Mouse (Mus musculus): Measurements from ENCODE around the gene Tex2. TPM values are rescaled to one million over a fixed set of nuclear protein-coding genes. Genes with fewer than 3 reads are reported as not detected.
A peak's percentile ranks its signal among the peaks of the same experiment; 100 is the strongest.
"Not testable (repeated sequence)": the region's sequence is repeated elsewhere in the genome, so short reads cannot be mapped to it uniquely, and the experiment has no call there.

The Tex2 gene
- 5.6 and 7.5 TPM in 2 replicates for polyA plus RNA-seq (2016; fragmentation: Nextera tagmentation; extraction: Ambion mirVana)

DNA sequence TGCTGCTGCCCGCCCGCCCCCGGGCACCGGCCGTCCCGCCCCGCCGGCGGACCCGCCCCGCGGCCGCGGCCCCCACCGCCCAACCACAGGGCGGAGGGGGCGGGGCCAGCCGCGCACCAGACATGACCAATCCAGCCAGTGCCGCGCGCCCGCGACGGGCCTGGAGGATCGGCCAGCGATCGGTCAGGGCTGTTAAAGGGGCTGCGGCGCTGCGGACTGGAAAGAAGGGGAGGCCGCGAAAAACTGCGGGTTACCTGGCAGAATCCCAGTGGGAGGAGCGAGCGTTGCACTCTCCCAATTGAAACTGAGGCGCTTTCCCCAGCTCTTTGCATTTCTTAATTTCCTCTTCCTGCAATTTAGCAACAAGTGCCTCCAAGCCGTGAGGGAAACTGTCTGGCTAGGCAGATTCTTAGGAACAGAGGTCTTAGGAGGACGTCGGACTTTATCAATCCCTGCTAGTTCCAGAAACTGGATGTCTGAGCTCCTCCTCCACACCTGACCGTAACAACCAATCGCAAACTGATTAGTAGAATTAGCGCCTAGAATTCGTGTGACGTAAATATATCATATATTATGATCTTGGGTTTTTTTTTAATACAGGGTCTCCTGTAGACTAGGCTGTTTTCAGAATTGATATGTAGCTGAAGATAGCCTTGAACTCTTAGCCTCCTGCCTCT lies at the start of gene Tex2:
TSS of gene Tex2 (minus strand) at position 463 of the 677 bp plus-strand sequence.
- Histone ChIP-seq H3K36me3 (no peaks in the 10 kb centered on the region), H3K4me3 (peak within 1 kb of the TSS; percentile 94), H3K4me1 (peaks cover 24% of the 10 kb centered on the region), H3K27me3 (ENCODE audit: low read depth, poor library complexity, severe bottlenecking) (peaks cover 13% of the 10 kb centered on the region), H3K9me3 (replicated peaks) (no peaks in the 10 kb centered on the region), H3K27ac (replicated peaks) (peak within 1 kb of the TSS; percentile 77)
- WGBS: under 1% methylated on average over 44 of the region's 45 CpGs
- DNase-seq (ENCODE audit: low spot score): peak; percentile 93

DNA sequence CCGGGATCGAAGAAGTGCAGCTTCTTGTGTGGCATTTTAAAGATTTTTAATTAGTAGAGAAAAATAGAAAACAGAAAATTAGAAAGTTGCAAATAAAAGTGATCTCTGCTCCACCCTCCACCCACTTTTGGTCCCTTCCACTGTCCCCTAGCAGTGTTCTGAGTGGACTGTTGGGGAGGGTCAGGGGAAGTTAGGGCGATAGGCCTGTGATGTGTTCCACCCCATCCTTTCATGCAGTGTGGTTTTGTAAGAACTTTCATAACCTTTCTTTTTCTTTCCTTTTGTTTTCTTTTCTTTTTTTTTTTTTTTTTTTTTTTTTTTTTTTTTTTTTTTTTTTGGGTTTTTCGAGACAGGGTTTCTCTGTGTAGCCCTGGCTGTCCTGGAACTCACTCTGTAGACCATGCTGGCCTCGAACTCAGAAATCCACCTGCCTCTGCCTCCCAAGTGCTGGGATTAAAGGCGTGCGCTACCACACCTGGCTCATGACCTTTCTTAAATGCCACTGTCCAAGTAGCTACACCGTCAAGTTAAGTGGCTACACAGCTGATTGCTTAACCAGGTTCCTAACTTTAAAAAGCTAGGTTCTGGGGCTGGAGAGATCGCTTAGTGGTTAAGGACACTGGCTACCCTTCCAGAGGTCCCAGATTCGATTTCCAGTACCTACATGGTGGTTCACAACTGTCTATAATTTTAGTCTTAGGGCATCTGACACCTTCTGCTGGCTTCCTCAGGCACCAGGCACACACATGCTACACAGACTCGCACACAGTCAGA lies 49.6 kb upstream of the Tex2 start:
- Histone ChIP-seq H3K27ac (replicated peaks) (no peak overlapping the region), H3K4me1 (peaks cover 49% of the 10 kb centered on the region), H3K36me3 (no peaks in the 10 kb centered on the region), H3K4me3 (no peak overlapping the region), H3K27me3 (ENCODE audit: low read depth, poor library complexity, severe bottlenecking) (no peaks in the 10 kb centered on the region), H3K9me3 (replicated peaks) (no peaks in the 10 kb centered on the region)
- WGBS: 90% methylated on average over 10 of the region's 11 CpGs
- no peak for DNase-seq (ENCODE audit: low spot score)

DNA sequence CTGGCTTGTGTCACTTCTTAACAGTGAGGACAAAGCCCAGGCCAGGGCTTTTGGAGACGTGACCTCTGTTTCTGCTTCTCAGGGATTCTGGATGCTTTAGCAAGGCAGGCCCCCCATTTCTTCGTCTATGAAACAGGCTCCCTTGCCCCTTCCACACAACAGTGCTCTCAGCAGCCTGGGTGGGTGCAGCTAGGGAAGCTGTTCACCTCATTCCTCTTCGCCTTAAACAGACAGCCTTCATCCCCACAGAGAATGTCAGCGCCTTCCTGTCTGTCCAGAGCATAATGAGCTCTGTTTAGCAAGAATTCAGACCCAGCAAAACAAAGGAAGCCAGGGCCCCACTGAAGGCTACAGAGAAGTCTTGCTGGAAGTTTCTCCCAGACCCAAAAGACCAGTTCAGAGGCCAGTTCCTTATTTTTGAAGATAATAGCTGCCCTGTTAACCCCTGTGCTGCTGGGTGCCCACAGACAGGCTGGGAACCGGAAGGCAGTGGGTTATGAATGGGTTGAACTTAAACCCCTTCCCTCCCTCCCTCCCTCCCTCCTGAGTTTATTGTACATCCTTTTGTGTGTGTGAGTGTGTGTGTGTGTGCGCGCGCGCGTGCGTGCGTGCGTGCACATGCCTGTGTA lies 47.3 kb upstream of the Tex2 start:
- no peaks in the 10 kb centered on the region for H3K36me3 ChIP-seq
- no peaks in the 10 kb centered on the region for H3K9me3 ChIP-seq (replicated peaks)
- DNase-seq (ENCODE audit: low spot score): peak; percentile 35
- H3K27me3 ChIP-seq (ENCODE audit: low read depth, poor library complexity, severe bottlenecking): no peaks in the 10 kb centered on the region
- H3K4me3 ChIP-seq: no peak overlapping the region
- WGBS: 70% methylated on average over 13 of the region's 13 CpGs
- H3K27ac ChIP-seq (replicated peaks): peak overlapping the region; percentile 84
- H3K4me1 ChIP-seq: peaks cover 51% of the 10 kb centered on the region

DNA sequence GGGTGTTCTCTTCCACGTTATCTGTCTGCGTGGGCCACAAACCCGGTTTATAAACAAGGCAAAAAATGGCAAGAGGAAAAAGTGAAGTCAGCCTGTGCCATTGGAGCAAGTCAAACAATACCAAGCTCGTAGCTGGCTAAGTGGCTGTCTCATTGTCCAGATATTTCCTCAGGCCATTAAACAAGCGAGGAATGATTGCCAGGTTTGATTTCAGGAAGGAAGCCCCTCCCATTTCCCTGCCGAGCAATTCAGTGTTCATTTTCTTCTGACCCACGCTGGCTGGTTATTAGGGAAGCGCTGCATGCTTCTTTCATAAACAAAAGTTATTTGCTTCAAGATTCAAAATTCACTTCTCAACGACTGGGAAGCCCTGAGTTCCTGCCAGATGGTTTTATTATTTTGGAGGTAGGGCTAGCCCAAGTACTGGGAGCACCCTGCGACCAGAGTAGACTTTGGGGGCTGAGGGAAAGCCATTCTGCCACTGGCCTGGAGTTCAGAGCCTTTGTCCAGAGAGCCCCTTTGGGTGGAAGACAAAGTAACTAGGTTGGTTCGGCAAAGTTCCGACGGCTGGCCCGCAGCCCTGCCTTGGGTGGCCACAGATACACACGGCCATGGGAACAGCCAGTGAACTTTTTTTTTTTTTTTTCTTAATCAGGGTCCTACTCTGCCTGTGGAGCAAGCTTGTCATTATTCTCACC lies 46.5 kb upstream of the Tex2 start:
- Histone ChIP-seq H3K4me1 (peaks cover 50% of the 10 kb centered on the region), H3K4me3 (no peak overlapping the region), H3K27me3 (ENCODE audit: low read depth, poor library complexity, severe bottlenecking) (no peaks in the 10 kb centered on the region), H3K36me3 (no peaks in the 10 kb centered on the region), H3K27ac (replicated peaks) (peak overlapping the region; percentile 84), H3K9me3 (replicated peaks) (no peaks in the 10 kb centered on the region)
- WGBS: 67% methylated on average over 15 of the region's 15 CpGs
- no peak for DNase-seq (ENCODE audit: low spot score)

DNA sequence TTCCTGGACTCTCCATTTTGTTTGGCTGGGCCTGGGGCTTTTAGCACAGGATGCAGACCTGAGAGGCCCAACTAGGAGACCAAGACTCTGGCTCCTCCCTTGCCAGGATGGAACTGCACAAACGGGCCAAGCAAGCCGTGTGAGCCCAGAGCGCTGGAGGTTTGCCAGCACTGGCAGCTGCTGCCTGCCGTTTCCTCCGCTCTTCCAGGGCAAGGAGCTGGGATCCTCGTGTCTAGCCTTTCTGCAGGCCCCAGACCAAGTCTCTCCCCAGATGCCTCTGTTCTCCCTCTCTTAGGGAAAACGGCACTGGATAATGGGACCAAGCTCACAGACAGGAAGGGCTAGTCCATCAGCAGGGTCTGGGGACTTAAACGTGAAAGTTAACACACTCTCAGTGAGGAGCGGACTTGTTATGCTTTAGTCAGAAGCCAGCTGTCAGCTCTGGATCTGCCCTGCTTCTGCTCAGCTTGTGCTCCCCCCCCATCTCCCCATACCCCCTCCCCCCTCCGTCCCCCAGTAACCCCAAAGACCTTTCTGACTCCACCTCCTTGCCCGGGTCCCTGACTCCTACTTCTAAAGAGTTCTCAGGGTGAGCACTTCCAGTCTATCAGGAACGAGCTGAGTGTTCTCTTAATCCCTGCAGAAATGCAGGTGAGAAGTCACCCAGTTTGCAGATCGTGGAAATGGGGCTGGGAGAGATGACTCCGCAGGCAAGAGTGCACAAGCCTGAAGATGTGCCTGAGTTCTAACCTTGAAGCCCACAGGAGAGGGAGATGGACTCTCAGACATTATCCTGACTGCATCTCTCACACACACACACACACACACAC lies 45.0 kb upstream of the Tex2 start:
- H3K36me3 ChIP-seq: no peaks in the 10 kb centered on the region
- H3K9me3 ChIP-seq (replicated peaks): no peaks in the 10 kb centered on the region
- H3K27me3 ChIP-seq (ENCODE audit: low read depth, poor library complexity, severe bottlenecking): no peaks in the 10 kb centered on the region
- no peak overlapping the region for H3K4me3 ChIP-seq
- no peak for DNase-seq (ENCODE audit: low spot score)
- peaks cover 37% of the 10 kb centered on the region for H3K4me1 ChIP-seq
- WGBS: 31% methylated on average over 14 of the region's 14 CpGs
- peak overlapping the region; percentile 61 for H3K27ac ChIP-seq (replicated peaks)

DNA sequence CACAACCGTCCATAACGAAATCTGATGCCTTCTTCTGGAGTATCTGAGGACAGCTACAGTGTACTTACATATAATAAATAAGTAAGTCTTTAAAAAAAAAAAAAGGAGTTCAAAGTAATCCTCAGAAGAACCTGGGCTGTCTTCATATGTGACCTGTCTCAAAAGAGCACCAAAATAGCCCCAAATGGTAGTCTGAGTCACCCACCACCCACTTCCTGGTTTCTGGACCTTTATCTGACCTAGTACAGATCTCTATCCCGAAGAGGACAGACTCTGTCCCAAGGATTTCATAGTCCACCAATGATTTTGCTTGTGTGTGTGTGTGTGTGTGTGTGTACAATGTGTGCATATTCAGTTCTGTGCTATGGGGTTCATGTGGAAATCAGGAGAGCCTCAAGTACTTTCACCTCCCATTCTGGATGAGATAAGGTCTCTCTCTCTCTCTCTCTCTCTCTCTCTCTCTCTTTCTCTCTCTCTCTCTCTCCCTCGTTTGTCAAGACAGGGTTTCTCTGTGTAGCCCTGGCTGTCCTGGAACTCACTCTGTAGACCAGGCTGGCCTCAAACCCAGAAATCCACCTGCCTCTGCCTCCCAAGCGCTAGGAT lies 43.8 kb upstream of the Tex2 start:
- H3K4me1 ChIP-seq: peaks cover 37% of the 10 kb centered on the region
- not testable (repeated sequence) for H3K36me3 ChIP-seq; H3K27ac ChIP-seq (replicated peaks); H3K9me3 ChIP-seq (replicated peaks); DNase-seq (ENCODE audit: low spot score); H3K4me3 ChIP-seq; H3K27me3 ChIP-seq (ENCODE audit: low read depth, poor library complexity, severe bottlenecking)
- WGBS: 91% methylated on average over 5 of the region's 5 CpGs

DNA sequence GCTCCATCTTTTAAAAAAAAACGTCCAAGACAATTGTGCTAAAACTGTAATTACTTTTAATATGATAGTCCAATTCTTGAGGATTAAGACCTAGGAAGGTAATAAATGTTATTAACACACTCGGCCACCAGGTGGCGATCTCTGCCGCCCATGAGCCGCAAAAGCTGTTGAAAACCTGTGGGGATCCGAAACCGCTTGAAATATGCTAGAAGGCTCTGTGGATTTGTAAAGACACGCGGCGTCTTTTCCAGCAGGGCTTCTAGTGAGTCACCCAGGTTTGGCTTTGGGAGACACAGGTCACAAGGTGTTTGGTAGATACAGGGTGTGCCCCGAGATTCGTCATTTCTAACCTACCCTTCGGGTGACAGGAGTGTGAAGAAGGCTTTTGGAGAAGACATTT lies 35.1 kb upstream of the Tex2 start:
- Histone ChIP-seq H3K9me3 (replicated peaks) (no peaks in the 10 kb centered on the region), H3K27ac (replicated peaks) (no peak overlapping the region), H3K4me3 (no peak overlapping the region), H3K27me3 (ENCODE audit: low read depth, poor library complexity, severe bottlenecking) (no peaks in the 10 kb centered on the region), H3K4me1 (0 out of 2 replicates have a peak, but pooled peaks cover 2% of the 10 kb centered on the region), H3K36me3 (no peaks in the 10 kb centered on the region)
- DNase-seq (ENCODE audit: low spot score): peak; percentile 72
- 29% methylated on average over 13 of the region's 13 CpGs for WGBS

DNA sequence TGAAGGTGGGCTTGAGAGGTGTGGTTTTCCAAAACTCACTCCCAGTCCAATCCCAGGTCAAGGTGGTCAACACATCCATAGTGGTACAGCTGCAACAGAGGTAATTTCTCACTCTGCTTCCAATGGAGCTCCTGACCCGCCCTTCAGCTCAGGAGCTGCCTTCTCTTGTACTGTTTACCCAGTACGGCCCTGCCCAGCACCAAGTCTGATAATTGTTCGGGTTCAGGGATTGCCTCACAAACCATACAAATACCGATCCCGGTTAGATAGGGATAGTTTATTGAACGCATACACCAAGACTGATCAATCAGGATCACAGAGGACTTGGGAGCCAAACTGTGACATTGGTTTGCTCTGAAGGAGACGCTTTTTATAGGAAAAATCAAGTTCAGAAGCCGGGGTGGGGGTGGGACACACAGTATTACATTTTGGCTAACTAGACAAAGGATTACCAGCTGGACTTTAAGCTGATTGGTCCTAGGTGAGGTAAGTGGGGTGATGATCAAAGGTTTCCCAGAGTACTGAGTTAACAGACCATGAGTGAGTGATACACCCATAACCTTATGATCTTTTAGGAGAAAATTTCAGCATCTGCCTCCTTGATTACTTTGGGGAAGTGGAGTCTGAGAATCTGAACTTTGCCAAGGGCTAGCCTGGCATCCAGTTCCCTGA lies 29.9 kb upstream of the Tex2 start:
- Histone ChIP-seq H3K4me3 (no peak overlapping the region), H3K27me3 (ENCODE audit: low read depth, poor library complexity, severe bottlenecking) (peaks cover 24% of the 10 kb centered on the region), H3K36me3 (no peaks in the 10 kb centered on the region), H3K4me1 (peaks cover 25% of the 10 kb centered on the region), H3K27ac (replicated peaks) (no peak overlapping the region), H3K9me3 (replicated peaks) (no peaks in the 10 kb centered on the region)
- DNase-seq (ENCODE audit: low spot score): no peak
- WGBS: 79% methylated on average over 8 of the region's 8 CpGs

DNA sequence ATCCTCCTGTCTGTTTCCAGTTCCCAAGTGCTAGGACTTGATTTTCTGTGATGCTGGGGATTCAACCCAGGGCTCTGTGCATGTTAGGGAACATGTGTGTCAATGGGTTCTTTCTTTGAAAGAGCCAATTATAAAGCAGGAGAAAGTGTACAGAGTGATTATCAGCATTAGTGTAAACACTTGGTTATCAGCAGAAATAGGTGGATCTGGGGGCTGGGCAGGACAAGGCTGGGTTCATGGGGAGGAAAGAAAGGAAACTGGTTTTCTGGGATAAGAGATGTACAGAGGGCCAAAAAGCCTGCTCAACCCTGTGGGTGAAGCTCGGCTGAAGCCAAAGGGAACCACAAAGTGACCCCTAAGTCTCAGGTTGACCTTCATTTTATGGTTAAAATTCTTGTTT lies 28.4 kb upstream of the Tex2 start:
- H3K4me1 ChIP-seq: peaks cover 34% of the 10 kb centered on the region
- WGBS: 83% methylated on average over 1 of the region's 1 CpGs
- DNase-seq (ENCODE audit: low spot score): no peak

DNA sequence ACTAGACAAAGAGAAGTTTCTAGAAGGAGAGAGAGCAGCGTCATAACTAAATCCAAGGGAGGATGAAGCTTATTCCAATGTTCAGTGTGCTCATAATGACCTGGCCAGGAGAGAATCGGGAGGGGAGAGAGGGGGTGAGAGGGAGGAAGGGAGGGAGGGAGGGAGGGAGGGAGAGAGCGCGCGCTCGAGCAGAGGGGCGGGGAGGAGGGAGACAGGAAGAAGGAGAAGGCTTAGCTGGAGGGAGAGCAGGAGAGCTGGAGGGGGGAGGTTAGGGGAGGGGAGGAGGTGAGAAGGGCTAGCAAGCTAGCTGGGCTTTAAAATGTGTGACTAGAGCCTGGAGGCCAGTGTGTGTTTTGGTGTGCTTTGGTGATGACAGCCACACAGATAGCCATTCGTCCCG lies 26.8 kb upstream of the Tex2 start:
- 20% methylated on average over 9 of the region's 9 CpGs for WGBS
- Histone ChIP-seq H3K27ac (replicated peaks) (no peak overlapping the region), H3K9me3 (replicated peaks) (no peaks in the 10 kb centered on the region), H3K36me3 (no peaks in the 10 kb centered on the region), H3K27me3 (ENCODE audit: low read depth, poor library complexity, severe bottlenecking) (peaks cover 28% of the 10 kb centered on the region), H3K4me3 (no peak overlapping the region), H3K4me1 (peaks cover 34% of the 10 kb centered on the region)
- DNase-seq (ENCODE audit: low spot score): no peak

More for the DNA sequence above, 28.4 kb upstream of the Tex2 start:
- Histone ChIP-seq H3K27ac (replicated peaks) (no peak overlapping the region), H3K9me3 (replicated peaks) (no peaks in the 10 kb centered on the region), H3K27me3 (ENCODE audit: low read depth, poor library complexity, severe bottlenecking) (peaks cover 28% of the 10 kb centered on the region), H3K36me3 (no peaks in the 10 kb centered on the region), H3K4me3 (no peak overlapping the region)

DNA sequence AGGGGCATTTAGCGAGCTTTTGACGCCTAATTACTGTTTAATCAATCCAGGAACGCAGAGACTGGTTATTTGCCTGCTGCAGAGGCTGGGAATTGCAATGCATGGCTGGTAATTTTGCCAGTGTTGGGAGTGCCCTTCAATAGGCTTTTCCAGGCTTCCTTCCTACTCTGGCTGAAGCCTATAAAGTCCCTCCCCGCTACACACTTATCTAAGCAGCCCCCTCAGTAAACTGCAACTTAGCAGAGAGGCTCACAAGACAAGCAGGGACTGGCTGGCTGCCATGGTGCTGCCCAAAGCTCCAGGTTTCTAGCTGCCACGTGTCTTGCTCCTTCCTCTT lies 26.1 kb upstream of the Tex2 start:
- Histone ChIP-seq H3K4me1 (peaks cover 34% of the 10 kb centered on the region), H3K9me3 (replicated peaks) (no peaks in the 10 kb centered on the region), H3K27me3 (ENCODE audit: low read depth, poor library complexity, severe bottlenecking) (peaks cover 28% of the 10 kb centered on the region), H3K4me3 (no peak overlapping the region), H3K27ac (replicated peaks) (no peak overlapping the region), H3K36me3 (no peaks in the 10 kb centered on the region)
- DNase-seq (ENCODE audit: low spot score): no peak
- WGBS: 33% methylated on average over 5 of the region's 5 CpGs
